Mouse (Mus musculus): ENCODE measurements around the gene 1600014C23Rik. TPM values are rescaled to one million over a fixed set of nuclear protein-coding genes. Genes with fewer than 3 reads are reported as not detected.

Gene 1600014C23Rik
- polyA plus RNA-seq, 1 experiment from 2014 or later: not detected

DNA sequence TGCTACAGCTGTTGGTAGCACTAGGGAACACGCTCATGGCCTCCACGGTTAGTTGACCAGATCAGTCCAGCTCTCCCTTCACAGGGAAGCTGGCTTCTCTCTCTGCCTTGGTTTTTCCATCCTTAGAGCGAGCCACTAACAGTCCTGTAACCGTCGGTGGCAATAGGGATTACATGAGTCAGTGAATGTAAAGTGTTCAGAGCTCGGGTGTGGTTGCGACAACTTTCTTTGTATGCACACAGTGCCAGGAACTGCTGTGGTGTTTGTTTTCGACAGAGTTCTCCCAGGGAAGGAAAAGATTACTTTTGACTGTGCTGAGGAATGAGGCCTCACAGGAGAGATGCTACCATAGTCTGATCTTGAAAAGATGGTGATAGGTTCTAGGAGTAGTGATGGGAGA, 29.5 kb upstream of the 1600014C23Rik start:
- no peaks in the 10 kb centered on the region for H3K36me3 ChIP-seq
- no peak overlapping the region for H3K4me2 ChIP-seq
- 79% methylated on average over 8 of the region's 8 CpGs for WGBS
- no peaks in the 10 kb centered on the region for H3K27me3 ChIP-seq
- H3K4me3 ChIP-seq: no peak overlapping the region
- no peaks in the 10 kb centered on the region for H3K9me3 ChIP-seq
- H3K9ac ChIP-seq: no peak overlapping the region
- 0 out of 2 replicates have a peak overlapping the region, but pooled peaks have one; percentile 43 for H3K27ac ChIP-seq
- peaks cover 34% of the 10 kb centered on the region for H3K4me1 ChIP-seq
- no peak for ATAC-seq (ENCODE audit: insufficient number of reproducible peaks, low FRiP score, low TSS enrichment, low read depth)

- Histone ChIP-seq H3K36me3 (no peaks in the 10 kb centered on the region), H3K4me2 (no peak overlapping the region), H3K9ac (no peak overlapping the region), H3K4me3 (no peak overlapping the region), H3K27me3 (no peaks in the 10 kb centered on the region), H3K27ac (no peak overlapping the region), H3K4me1 (peaks cover 29% of the 10 kb centered on the region), H3K9me3 (no peaks in the 10 kb centered on the region)
- WGBS: 52% methylated on average over 3 of the region's 3 CpGs
- ATAC-seq (ENCODE audit: insufficient number of reproducible peaks, low FRiP score, low TSS enrichment, low read depth): no peak
Observed at GRCm38 (mm10) chr17:45761902-45762301, 28.3 kb upstream of the 1600014C23Rik start.

DNA sequence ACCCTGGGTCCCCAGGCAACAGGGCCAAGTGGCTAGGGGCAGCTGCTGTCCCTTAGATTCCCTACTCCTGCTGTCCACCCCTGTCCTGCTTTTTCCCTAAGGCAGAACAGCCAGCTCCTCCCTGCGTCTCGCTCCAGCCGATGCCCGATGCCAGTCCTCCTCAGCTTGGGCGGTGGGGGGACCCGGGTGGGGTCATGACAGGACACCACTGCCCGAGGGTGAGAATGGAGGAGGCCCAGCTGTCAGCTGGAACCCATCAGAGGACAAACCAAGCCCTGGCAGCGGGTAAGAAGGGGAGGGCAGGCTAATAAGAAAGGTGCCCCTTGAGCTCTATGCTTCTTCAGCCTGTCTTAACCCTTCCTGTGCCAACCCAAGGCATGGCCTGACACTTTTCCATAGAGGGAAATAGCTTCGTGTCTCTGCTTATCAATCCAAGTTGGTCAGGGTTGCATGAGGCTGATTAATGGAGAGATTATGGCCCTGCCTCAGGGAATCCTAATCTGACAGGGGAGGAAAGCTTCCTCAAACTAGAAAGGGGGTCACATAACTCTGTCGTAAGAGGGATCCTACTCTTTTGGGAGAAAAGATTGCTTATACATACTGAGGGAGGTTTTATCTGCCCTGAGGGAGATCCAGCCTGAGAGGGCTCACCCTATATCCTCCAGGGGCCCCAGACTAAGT, 27.5 kb upstream of the 1600014C23Rik start:
- peaks cover 27% of the 10 kb centered on the region for H3K4me1 ChIP-seq
- no peak overlapping the region for H3K9ac ChIP-seq
- H3K36me3 ChIP-seq: no peaks in the 10 kb centered on the region
- H3K27ac ChIP-seq: no peak overlapping the region
- H3K4me2 ChIP-seq: no peak overlapping the region
- ATAC-seq (ENCODE audit: insufficient number of reproducible peaks, low FRiP score, low TSS enrichment, low read depth): no peak
- 39% methylated on average over 10 of the region's 10 CpGs for WGBS
- H3K4me3 ChIP-seq: no peak overlapping the region
- no peaks in the 10 kb centered on the region for H3K27me3 ChIP-seq
- H3K9me3 ChIP-seq: no peaks in the 10 kb centered on the region

DNA sequence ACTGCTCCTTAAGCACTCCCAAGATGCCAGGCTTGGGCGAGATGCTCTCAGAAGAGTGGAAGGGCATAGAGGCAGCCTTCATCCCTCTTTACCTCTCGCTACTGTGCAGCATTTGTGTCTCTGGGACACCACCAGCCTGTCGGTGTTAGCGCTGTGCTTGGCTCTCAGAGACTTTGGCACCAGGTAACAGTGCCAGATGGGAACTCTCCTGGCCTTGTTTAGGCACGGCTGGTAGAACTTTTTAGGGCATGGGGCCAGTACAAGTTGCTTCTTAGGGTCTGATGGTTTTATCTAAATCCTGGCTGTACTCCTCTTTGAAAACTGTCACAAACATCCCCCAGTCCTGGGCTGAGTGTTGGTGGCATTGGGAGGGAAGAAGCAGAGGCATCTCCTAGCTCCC, 26.1 kb upstream of the 1600014C23Rik start:
- Histone ChIP-seq H3K4me1 (peaks cover 29% of the 10 kb centered on the region), H3K4me3 (no peak overlapping the region)

DNA sequence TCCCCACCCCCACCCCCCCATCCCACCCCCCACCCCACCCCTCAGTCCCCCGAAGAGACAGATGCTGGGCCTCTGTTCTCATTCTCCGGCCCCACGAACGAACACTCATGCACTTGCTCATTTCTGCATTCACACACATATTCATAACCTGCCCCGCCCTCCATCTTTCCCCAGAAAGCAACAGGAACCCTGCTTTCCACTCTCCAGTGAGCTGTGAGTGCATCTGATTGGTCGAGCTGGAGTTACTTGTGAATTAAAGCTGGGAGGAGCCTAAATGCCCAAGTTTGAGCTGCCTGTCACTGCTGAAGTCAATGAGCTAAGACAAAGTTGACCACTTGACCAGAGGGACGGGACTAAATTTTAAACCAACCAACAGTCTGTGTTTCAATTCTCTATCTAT, 25.2 kb upstream of the 1600014C23Rik start:
- Histone ChIP-seq H3K27ac (no peak overlapping the region), H3K4me3 (no peak overlapping the region), H3K4me2 (no peak overlapping the region), H3K9me3 (no peaks in the 10 kb centered on the region), H3K4me1 (peaks cover 32% of the 10 kb centered on the region), H3K36me3 (no peaks in the 10 kb centered on the region), H3K27me3 (no peaks in the 10 kb centered on the region), H3K9ac (no peak overlapping the region)
- 66% methylated on average over 7 of the region's 7 CpGs for WGBS
- no peak for ATAC-seq (ENCODE audit: insufficient number of reproducible peaks, low FRiP score, low TSS enrichment, low read depth)

More for the DNA sequence above, 26.1 kb upstream of the 1600014C23Rik start:
- WGBS: 82% methylated on average over 5 of the region's 5 CpGs
- H3K9me3 ChIP-seq: no peaks in the 10 kb centered on the region
- H3K27me3 ChIP-seq: no peaks in the 10 kb centered on the region
- no peak overlapping the region for H3K9ac ChIP-seq
- H3K4me2 ChIP-seq: no peak overlapping the region
- H3K27ac ChIP-seq: no peak overlapping the region
- H3K36me3 ChIP-seq: no peaks in the 10 kb centered on the region
- ATAC-seq (ENCODE audit: insufficient number of reproducible peaks, low FRiP score, low TSS enrichment, low read depth): no peak

GRCm38 (mm10) chr17:45757932-45758331, 24.3 kb upstream of the 1600014C23Rik start:
- no peaks in the 10 kb centered on the region for H3K9me3 ChIP-seq
- no peak overlapping the region for H3K4me3 ChIP-seq
- no peaks in the 10 kb centered on the region for H3K27me3 ChIP-seq
- no peak overlapping the region for H3K27ac ChIP-seq
- WGBS: 69% methylated on average over 8 of the region's 8 CpGs
- H3K36me3 ChIP-seq: no peaks in the 10 kb centered on the region
- peaks cover 29% of the 10 kb centered on the region for H3K4me1 ChIP-seq
- no peak for ATAC-seq (ENCODE audit: insufficient number of reproducible peaks, low FRiP score, low TSS enrichment, low read depth)
- no peak overlapping the region for H3K9ac ChIP-seq
- no peak overlapping the region for H3K4me2 ChIP-seq

- Histone ChIP-seq H3K27me3 (no peaks in the 10 kb centered on the region), H3K9ac (no peak overlapping the region), H3K4me3 (no peak overlapping the region), H3K36me3 (no peaks in the 10 kb centered on the region), H3K4me1 (peaks cover 23% of the 10 kb centered on the region), H3K9me3 (no peaks in the 10 kb centered on the region), H3K4me2 (no peak overlapping the region), H3K27ac (no peak overlapping the region)
- ATAC-seq (ENCODE audit: insufficient number of reproducible peaks, low FRiP score, low TSS enrichment, low read depth): no peak
- 24% methylated on average over 5 of the region's 5 CpGs for WGBS
Observed at GRCm38 (mm10) chr17:45756831-45757230, 23.2 kb upstream of the 1600014C23Rik start.

- H3K36me3 ChIP-seq: no peaks in the 10 kb centered on the region
- H3K4me1 ChIP-seq: peaks cover 21% of the 10 kb centered on the region
Observed at GRCm38 (mm10) chr17:45756391-45756790, 22.7 kb upstream of the 1600014C23Rik start.

GRCm38 (mm10) chr17:45754186-45754862, 20.7 kb upstream of the 1600014C23Rik start:
- no peak for ATAC-seq (ENCODE audit: insufficient number of reproducible peaks, low FRiP score, low TSS enrichment, low read depth)
- no peaks in the 10 kb centered on the region for H3K9me3 ChIP-seq
- no peak overlapping the region for H3K4me3 ChIP-seq
- H3K4me2 ChIP-seq: no peak overlapping the region
- H3K27me3 ChIP-seq: no peaks in the 10 kb centered on the region
- H3K9ac ChIP-seq: no peak overlapping the region
- 81% methylated on average over 13 of the region's 13 CpGs for WGBS
- no peak overlapping the region for H3K27ac ChIP-seq
- peaks cover 18% of the 10 kb centered on the region for H3K4me1 ChIP-seq
- H3K36me3 ChIP-seq: no peaks in the 10 kb centered on the region

More at GRCm38 (mm10) chr17:45756391-45756790, 22.7 kb upstream of the 1600014C23Rik start:
- Histone ChIP-seq H3K4me2 (no peak overlapping the region), H3K4me3 (no peak overlapping the region), H3K27ac (no peak overlapping the region), H3K9ac (no peak overlapping the region), H3K9me3 (no peaks in the 10 kb centered on the region), H3K27me3 (no peaks in the 10 kb centered on the region)
- ATAC-seq (ENCODE audit: insufficient number of reproducible peaks, low FRiP score, low TSS enrichment, low read depth): no peak
- WGBS: 36% methylated on average over 8 of the region's 8 CpGs

- no peaks in the 10 kb centered on the region for H3K27me3 ChIP-seq
- no peaks in the 10 kb centered on the region for H3K9me3 ChIP-seq
- no peak overlapping the region for H3K9ac ChIP-seq
- H3K4me1 ChIP-seq: peaks cover 32% of the 10 kb centered on the region
- no peak for ATAC-seq (ENCODE audit: insufficient number of reproducible peaks, low FRiP score, low TSS enrichment, low read depth)
- H3K36me3 ChIP-seq: no peaks in the 10 kb centered on the region
- no peak overlapping the region for H3K4me2 ChIP-seq
- H3K4me3 ChIP-seq: no peak overlapping the region
- WGBS: 33% methylated on average over 11 of the region's 11 CpGs
- no peak overlapping the region for H3K27ac ChIP-seq
Observed at GRCm38 (mm10) chr17:45752678-45753077, 19.0 kb upstream of the 1600014C23Rik start.

DNA sequence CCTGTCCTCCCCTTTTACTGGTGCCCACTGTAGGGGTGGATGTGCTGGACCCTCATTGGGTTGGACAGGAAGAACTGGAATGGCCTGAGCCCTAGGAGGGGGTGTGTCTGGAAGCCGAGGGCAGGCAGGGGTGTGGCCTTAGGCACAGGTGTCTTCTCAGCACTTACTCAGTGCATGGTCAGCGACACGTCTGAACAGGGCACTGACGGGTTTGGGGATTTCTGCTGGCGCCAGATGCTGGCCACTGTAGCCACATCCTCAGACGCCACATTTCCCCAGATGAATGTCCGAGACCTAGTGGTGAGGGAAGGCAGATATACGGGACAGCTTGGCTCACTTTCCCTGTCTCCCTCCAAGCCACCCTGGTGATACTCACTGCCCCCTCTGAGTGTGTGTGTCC, 18.4 kb upstream of the 1600014C23Rik start:
- H3K9me3 ChIP-seq: no peaks in the 10 kb centered on the region
- H3K9ac ChIP-seq: no peak overlapping the region
- no peak overlapping the region for H3K27ac ChIP-seq
- no peak overlapping the region for H3K4me2 ChIP-seq
- H3K27me3 ChIP-seq: no peaks in the 10 kb centered on the region
- no peak for ATAC-seq (ENCODE audit: insufficient number of reproducible peaks, low FRiP score, low TSS enrichment, low read depth)
- H3K4me1 ChIP-seq: peaks cover 29% of the 10 kb centered on the region
- H3K4me3 ChIP-seq: no peak overlapping the region
- H3K36me3 ChIP-seq: no peaks in the 10 kb centered on the region
- 48% methylated on average over 8 of the region's 8 CpGs for WGBS

GRCm38 (mm10) chr17:45751359-45751758, 17.7 kb upstream of the 1600014C23Rik start:
- Histone ChIP-seq H3K27ac (no peak overlapping the region), H3K27me3 (no peaks in the 10 kb centered on the region), H3K4me3 (no peak overlapping the region), H3K4me1 (peaks cover 23% of the 10 kb centered on the region), H3K4me2 (no peak overlapping the region), H3K9me3 (no peaks in the 10 kb centered on the region), H3K9ac (no peak overlapping the region), H3K36me3 (no peaks in the 10 kb centered on the region)
- WGBS: 88% methylated on average over 1 of the region's 1 CpGs
- no peak for ATAC-seq (ENCODE audit: insufficient number of reproducible peaks, low FRiP score, low TSS enrichment, low read depth)

All from limb, embryonic 15.5 days (tissue).